Mouse (Mus musculus): ENCODE data around the gene Mars. TPM values are rescaled to one million over a fixed set of nuclear protein-coding genes. Genes with fewer than 3 reads are reported as not detected.

Mars gene
- total and polyA plus RNA-seq, 3 experiments: 102 to 109 (median 104) TPM

- DNase-seq (ENCODE audit: low spot score): no peak
- no peak for TF ChIP-seq GATA2 (IDR thresholded peaks at IDR 0.05; ENCODE audit: borderline replicate concordance, low read depth, low read length)
- TF ChIP-seq TAL1 (conservative IDR thresholded peaks at IDR 0.05; ENCODE audit: low read depth, low read length): no peak
- no peak for TF ChIP-seq GATA1 (IDR thresholded peaks at IDR 0.05; ENCODE audit: borderline replicate concordance, low read length)
- no peak for TF ChIP-seq CTCF (IDR thresholded peaks at IDR 0.05; ENCODE audit: low read depth, low read length)
- TF ChIP-seq POLR2AphosphoS5 (IDR thresholded peaks at IDR 0.05; ENCODE audit: insufficient replicate concordance, low read depth, low read length): no peak
- Histone ChIP-seq H3K4me3 (ENCODE audit: low read depth, low read length) (no peak overlapping the region), H3K36me3 (replicated peaks) (no peaks in the 10 kb centered on the region), H3K9me3 (replicated peaks) (peaks cover 6% of the 10 kb centered on the region), H3K4me1 (ENCODE audit: insufficient read depth, low read depth, low read length) (peaks cover 53% of the 10 kb centered on the region), H3K27me3 (ENCODE audit: insufficient read depth, low read length) (peaks cover 42% of the 10 kb centered on the region)
- no peak for ATAC-seq (ENCODE audit: extremely low read depth, insufficient number of reproducible peaks, low FRiP score, poor library complexity, severe bottlenecking)
Measured at GRCm38 (mm10) chr10:127343029-127343428, 31.4 kb upstream of the Mars start.

- Histone ChIP-seq H3K36me3 (replicated peaks) (no peaks in the 10 kb centered on the region), H3K9me3 (replicated peaks) (peaks cover 6% of the 10 kb centered on the region), H3K4me1 (ENCODE audit: insufficient read depth, low read depth, low read length) (peaks cover 60% of the 10 kb centered on the region), H3K27me3 (ENCODE audit: insufficient read depth, low read length) (peaks cover 50% of the 10 kb centered on the region), H3K4me3 (ENCODE audit: low read depth, low read length) (peak within 1 kb of the TSS; percentile 54; the same call in 1 of the 2 replicates)
- ATAC-seq (ENCODE audit: extremely low read depth, insufficient number of reproducible peaks, low FRiP score, poor library complexity, severe bottlenecking) (0 out of 2 replicates have a peak, but pooled peaks have one; percentile 43), DNase-seq (ENCODE audit: low spot score) (no peak)
- TF ChIP-seq TAL1 (conservative IDR thresholded peaks at IDR 0.05; ENCODE audit: low read depth, low read length) (no peak), POLR2AphosphoS5 (IDR thresholded peaks at IDR 0.05; ENCODE audit: insufficient replicate concordance, low read depth, low read length) (no peak), GATA2 (IDR thresholded peaks at IDR 0.05; ENCODE audit: borderline replicate concordance, low read depth, low read length) (no peak), CTCF (IDR thresholded peaks at IDR 0.05; ENCODE audit: low read depth, low read length) (peak; percentile 75), GATA1 (IDR thresholded peaks at IDR 0.05; ENCODE audit: borderline replicate concordance, low read length) (no peak)
Measured at GRCm38 (mm10) chr10:127341891-127342639, 30.5 kb upstream of the Mars start, which contains the start of gene Gli1. TSS of gene Gli1 (minus strand) at chr10:127341974.

DNA sequence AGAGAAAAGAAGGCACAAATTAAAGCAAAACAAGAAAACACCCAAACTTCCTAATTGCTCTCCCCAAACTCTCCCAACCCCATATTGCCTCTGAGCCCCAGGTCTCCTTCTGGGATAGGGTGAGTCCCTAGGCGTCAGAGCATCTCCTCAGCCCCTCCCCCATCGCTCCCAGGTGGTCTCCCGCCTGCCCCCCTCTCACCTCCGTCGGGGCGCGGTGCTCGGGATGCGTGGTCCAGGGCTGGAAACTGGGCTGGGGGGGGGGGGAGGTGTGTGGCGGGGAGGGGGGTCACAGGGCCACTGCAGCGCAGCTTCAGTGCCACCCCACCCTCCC is 29.7 kb upstream of the Mars start:
- Histone ChIP-seq H3K36me3 (replicated peaks) (no peaks in the 10 kb centered on the region), H3K4me1 (ENCODE audit: insufficient read depth, low read depth, low read length) (peaks cover 65% of the 10 kb centered on the region), H3K9me3 (replicated peaks) (peaks cover 6% of the 10 kb centered on the region), H3K27me3 (ENCODE audit: insufficient read depth, low read length) (peaks cover 53% of the 10 kb centered on the region), H3K4me3 (ENCODE audit: low read depth, low read length) (peak overlapping the region; percentile 54; the same call in 1 of the 2 replicates)
- ATAC-seq (ENCODE audit: extremely low read depth, insufficient number of reproducible peaks, low FRiP score, poor library complexity, severe bottlenecking) (no peak), DNase-seq (ENCODE audit: low spot score) (no peak)
- TF ChIP-seq GATA2 (IDR thresholded peaks at IDR 0.05; ENCODE audit: borderline replicate concordance, low read depth, low read length) (no peak), TAL1 (conservative IDR thresholded peaks at IDR 0.05; ENCODE audit: low read depth, low read length) (no peak), POLR2AphosphoS5 (IDR thresholded peaks at IDR 0.05; ENCODE audit: insufficient replicate concordance, low read depth, low read length) (no peak), CTCF (IDR thresholded peaks at IDR 0.05; ENCODE audit: low read depth, low read length) (no peak), GATA1 (IDR thresholded peaks at IDR 0.05; ENCODE audit: borderline replicate concordance, low read length) (no peak)

DNA sequence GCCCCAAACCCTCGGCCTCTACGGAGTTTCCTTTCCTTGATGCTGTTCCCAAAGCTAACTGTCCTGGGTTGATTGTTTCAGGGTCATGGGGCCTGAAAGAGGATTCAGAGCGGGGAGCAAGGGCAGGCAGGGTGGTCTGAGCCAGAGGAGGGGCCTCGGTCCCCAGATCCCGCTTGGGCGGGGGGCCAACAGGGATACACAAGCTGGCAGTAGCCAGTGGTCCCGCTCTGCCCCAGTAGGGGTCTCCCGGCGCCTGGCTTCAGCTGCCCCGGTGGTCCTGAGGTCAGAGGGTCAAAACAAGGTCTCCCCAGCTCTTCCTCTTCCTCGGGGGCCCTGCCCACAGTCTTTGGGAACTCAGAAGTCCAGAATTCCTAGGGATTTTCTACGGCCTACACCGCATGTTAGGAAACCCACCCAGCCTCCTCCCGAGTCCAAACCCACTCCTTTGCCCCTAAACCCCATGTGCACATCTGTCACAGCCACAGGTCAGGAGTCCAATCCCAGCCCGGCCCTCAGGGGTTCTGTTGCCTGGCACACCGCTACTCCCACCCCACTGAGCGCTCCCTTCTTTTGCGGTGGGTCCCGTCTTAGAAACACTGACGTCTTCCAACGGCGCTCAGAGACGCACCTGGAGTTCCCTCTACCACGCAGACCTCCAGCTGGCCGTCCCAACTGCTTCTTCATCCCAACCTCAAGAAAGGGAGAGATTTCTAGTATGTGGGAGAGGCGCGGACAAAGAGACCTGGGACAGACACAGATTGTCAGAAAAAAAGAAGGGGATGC is 29.2 kb upstream of the Mars start:
- H3K9me3 ChIP-seq (replicated peaks): peaks cover 6% of the 10 kb centered on the region
- ATAC-seq (ENCODE audit: extremely low read depth, insufficient number of reproducible peaks, low FRiP score, poor library complexity, severe bottlenecking): no peak
- H3K4me1 ChIP-seq (ENCODE audit: insufficient read depth, low read depth, low read length): peaks cover 65% of the 10 kb centered on the region
- no peak for TF ChIP-seq CTCF (IDR thresholded peaks at IDR 0.05; ENCODE audit: low read depth, low read length)
- TF ChIP-seq GATA1 (IDR thresholded peaks at IDR 0.05; ENCODE audit: borderline replicate concordance, low read length): no peak
- TF ChIP-seq POLR2AphosphoS5 (IDR thresholded peaks at IDR 0.05; ENCODE audit: insufficient replicate concordance, low read depth, low read length): no peak
- TF ChIP-seq TAL1 (conservative IDR thresholded peaks at IDR 0.05; ENCODE audit: low read depth, low read length): no peak
- no peak for TF ChIP-seq GATA2 (IDR thresholded peaks at IDR 0.05; ENCODE audit: borderline replicate concordance, low read depth, low read length)
- H3K36me3 ChIP-seq (replicated peaks): no peaks in the 10 kb centered on the region
- peaks cover 56% of the 10 kb centered on the region for H3K27me3 ChIP-seq (ENCODE audit: insufficient read depth, low read length)
- DNase-seq (ENCODE audit: low spot score): no peak
- H3K4me3 ChIP-seq (ENCODE audit: low read depth, low read length): peak overlapping the region; percentile 54; the same call in 1 of the 2 replicates

GRCm38 (mm10) chr10:127339683-127340576 is 28.3 kb upstream of the Mars start:
- TF ChIP-seq GATA2 (IDR thresholded peaks at IDR 0.05; ENCODE audit: borderline replicate concordance, low read depth, low read length) (no peak), POLR2AphosphoS5 (IDR thresholded peaks at IDR 0.05; ENCODE audit: insufficient replicate concordance, low read depth, low read length) (no peak), TAL1 (conservative IDR thresholded peaks at IDR 0.05; ENCODE audit: low read depth, low read length) (no peak), CTCF (IDR thresholded peaks at IDR 0.05; ENCODE audit: low read depth, low read length) (no peak), GATA1 (IDR thresholded peaks at IDR 0.05; ENCODE audit: borderline replicate concordance, low read length) (no peak)
- ATAC-seq (ENCODE audit: extremely low read depth, insufficient number of reproducible peaks, low FRiP score, poor library complexity, severe bottlenecking) (no peak), DNase-seq (ENCODE audit: low spot score) (no peak)
- Histone ChIP-seq H3K27me3 (ENCODE audit: insufficient read depth, low read length) (peaks cover 54% of the 10 kb centered on the region), H3K36me3 (replicated peaks) (no peaks in the 10 kb centered on the region), H3K9me3 (replicated peaks) (peaks cover 3% of the 10 kb centered on the region), H3K4me1 (ENCODE audit: insufficient read depth, low read depth, low read length) (peaks cover 67% of the 10 kb centered on the region), H3K4me3 (ENCODE audit: low read depth, low read length) (peak overlapping the region; percentile 71)

Measured in G1E (cell line).